Mouse (Mus musculus): Measurements from ENCODE around the gene Prkca. TPM values are rescaled to one million over a fixed set of nuclear protein-coding genes. Genes with fewer than 3 reads are reported as not detected.
A peak's percentile ranks its signal among the peaks of the same experiment; 100 is the strongest.

The Prkca gene
- polyA plus RNA-seq (2016; fragmentation: Nextera tagmentation; extraction: Ambion mirVana): 5.1 and 5.4 TPM in 2 replicates

- peak within 1 kb of the TSS; percentile 78 for H3K9ac ChIP-seq (replicated peaks)
- peak within 1 kb of the TSS; percentile 78 for H3K4me3 ChIP-seq
- H3K27me3 ChIP-seq: peaks cover 26% of the 10 kb centered on the region
- peak within 1 kb of the TSS; percentile 87 for H3K27ac ChIP-seq (replicated peaks)
- ATAC-seq (ENCODE audit: low FRiP score, low read depth): peak; percentile 96
- no peaks in the 10 kb centered on the region for H3K9me3 ChIP-seq
- no peaks in the 10 kb centered on the region for H3K36me3 ChIP-seq
- WGBS: under 1% methylated on average over 63 of the region's 63 CpGs
- peaks cover 18% of the 10 kb centered on the region for H3K4me1 ChIP-seq
- peak within 1 kb of the TSS; percentile 100 for H3K4me2 ChIP-seq (replicated peaks)
These were observed at the start of gene Prkca for GRCm38 (mm10) chr11:108343789-108344462. Prkca (minus strand) TSS chr11:108343928.

GRCm38 (mm10) chr11:108385666-108386024 lies 41.9 kb upstream of the Prkca start:
- Histone ChIP-seq H3K27ac (replicated peaks) (no peak overlapping the region), H3K9me3 (no peaks in the 10 kb centered on the region), H3K36me3 (no peaks in the 10 kb centered on the region), H3K4me2 (replicated peaks) (no peak overlapping the region), H3K4me1 (peaks cover 5% of the 10 kb centered on the region), H3K27me3 (no peaks in the 10 kb centered on the region), H3K9ac (replicated peaks) (no peak overlapping the region), H3K4me3 (no peak overlapping the region)
- no peak for ATAC-seq (ENCODE audit: low FRiP score, low read depth)
- 100% methylated on average over 1 of the region's 1 CpGs for WGBS

GRCm38 (mm10) chr11:108384920-108385665 lies 41.4 kb upstream of the Prkca start:
- Histone ChIP-seq H3K4me3 (no peak overlapping the region), H3K9me3 (no peaks in the 10 kb centered on the region)

GRCm38 (mm10) chr11:108382664-108383063 lies 38.9 kb upstream of the Prkca start:
- Histone ChIP-seq H3K4me2 (replicated peaks) (no peak overlapping the region), H3K9ac (replicated peaks) (no peak overlapping the region), H3K27ac (replicated peaks) (no peak overlapping the region), H3K36me3 (no peaks in the 10 kb centered on the region), H3K4me1 (peaks cover 7% of the 10 kb centered on the region), H3K9me3 (no peaks in the 10 kb centered on the region), H3K27me3 (no peaks in the 10 kb centered on the region), H3K4me3 (no peak overlapping the region)
- ATAC-seq (ENCODE audit: low FRiP score, low read depth): no peak
- 85% methylated on average over 3 of the region's 3 CpGs for WGBS

More at GRCm38 (mm10) chr11:108384920-108385665, 41.4 kb upstream of the Prkca start:
- no peak for ATAC-seq (ENCODE audit: low FRiP score, low read depth)
- Histone ChIP-seq H3K27ac (replicated peaks) (no peak overlapping the region), H3K36me3 (no peaks in the 10 kb centered on the region), H3K4me2 (replicated peaks) (no peak overlapping the region), H3K4me1 (peaks cover 5% of the 10 kb centered on the region), H3K27me3 (no peaks in the 10 kb centered on the region), H3K9ac (replicated peaks) (no peak overlapping the region)
- 60% methylated on average over 4 of the region's 4 CpGs for WGBS

- Histone ChIP-seq H3K27me3 (0 out of 2 replicates have a peak, but pooled peaks cover 5% of the 10 kb centered on the region), H3K4me1 (peaks cover 4% of the 10 kb centered on the region; the same call in 1 of the 2 replicates), H3K9ac (replicated peaks) (no peak overlapping the region), H3K9me3 (no peaks in the 10 kb centered on the region), H3K27ac (replicated peaks) (no peak overlapping the region), H3K4me3 (no peak overlapping the region), H3K4me2 (replicated peaks) (no peak overlapping the region), H3K36me3 (no peaks in the 10 kb centered on the region)
- ATAC-seq (ENCODE audit: low FRiP score, low read depth): no peak
- 88% methylated on average over 4 of the region's 4 CpGs for WGBS
These were observed 34.6 kb upstream of the Prkca start for GRCm38 (mm10) chr11:108378363-108378751.

GRCm38 (mm10) chr11:108377680-108378362 lies 34.1 kb upstream of the Prkca start:
- peaks cover 4% of the 10 kb centered on the region; the same call in 1 of the 2 replicates for H3K4me1 ChIP-seq
- ATAC-seq (ENCODE audit: low FRiP score, low read depth): no peak
- H3K27me3 ChIP-seq: 0 out of 2 replicates have a peak, but pooled peaks cover 5% of the 10 kb centered on the region
- no peaks in the 10 kb centered on the region for H3K36me3 ChIP-seq
- no peak overlapping the region for H3K4me2 ChIP-seq (replicated peaks)
- no peak overlapping the region for H3K4me3 ChIP-seq
- WGBS: 43% methylated on average over 19 of the region's 19 CpGs
- no peak overlapping the region for H3K9ac ChIP-seq (replicated peaks)
- H3K27ac ChIP-seq (replicated peaks): no peak overlapping the region
- H3K9me3 ChIP-seq: no peaks in the 10 kb centered on the region

GRCm38 (mm10) chr11:108376815-108377214 lies 33.1 kb upstream of the Prkca start:
- 89% methylated on average over 7 of the region's 7 CpGs for WGBS
- ATAC-seq (ENCODE audit: low FRiP score, low read depth): no peak
- H3K9me3 ChIP-seq: no peaks in the 10 kb centered on the region

GRCm38 (mm10) chr11:108367046-108367445 lies 23.3 kb upstream of the Prkca start:
- Histone ChIP-seq H3K9ac (replicated peaks) (no peak overlapping the region), H3K4me2 (replicated peaks) (no peak overlapping the region), H3K4me1 (no peaks in the 10 kb centered on the region), H3K9me3 (no peaks in the 10 kb centered on the region), H3K36me3 (no peaks in the 10 kb centered on the region), H3K4me3 (no peak overlapping the region), H3K27me3 (no peaks in the 10 kb centered on the region), H3K27ac (replicated peaks) (no peak overlapping the region)
- ATAC-seq (ENCODE audit: low FRiP score, low read depth): no peak
- 81% methylated on average over 1 of the region's 1 CpGs for WGBS

More at GRCm38 (mm10) chr11:108376815-108377214, 33.1 kb upstream of the Prkca start:
- no peak overlapping the region for H3K4me3 ChIP-seq
- no peaks in the 10 kb centered on the region for H3K36me3 ChIP-seq
- H3K27ac ChIP-seq (replicated peaks): no peak overlapping the region
- H3K9ac ChIP-seq (replicated peaks): no peak overlapping the region
- H3K27me3 ChIP-seq: 0 out of 2 replicates have a peak, but pooled peaks cover 5% of the 10 kb centered on the region
- peaks cover 4% of the 10 kb centered on the region; the same call in 1 of the 2 replicates for H3K4me1 ChIP-seq
- H3K4me2 ChIP-seq (replicated peaks): no peak overlapping the region

- H3K27me3 ChIP-seq: no peaks in the 10 kb centered on the region
- no peaks in the 10 kb centered on the region for H3K9me3 ChIP-seq
- 76% methylated on average over 7 of the region's 7 CpGs for WGBS
- H3K9ac ChIP-seq (replicated peaks): no peak overlapping the region
- H3K4me1 ChIP-seq: no peaks in the 10 kb centered on the region
- H3K27ac ChIP-seq (replicated peaks): no peak overlapping the region
- no peak overlapping the region for H3K4me3 ChIP-seq
- H3K36me3 ChIP-seq: no peaks in the 10 kb centered on the region
- ATAC-seq (ENCODE audit: low FRiP score, low read depth): no peak
- no peak overlapping the region for H3K4me2 ChIP-seq (replicated peaks)
These were observed 21.9 kb upstream of the Prkca start for GRCm38 (mm10) chr11:108365600-108365999.

GRCm38 (mm10) chr11:108364945-108365589 lies 21.3 kb upstream of the Prkca start:
- H3K9ac ChIP-seq (replicated peaks): no peak overlapping the region
- no peak for ATAC-seq (ENCODE audit: low FRiP score, low read depth)
- H3K36me3 ChIP-seq: no peaks in the 10 kb centered on the region

GRCm38 (mm10) chr11:108363991-108364390 lies 20.3 kb upstream of the Prkca start:
- WGBS: 81% methylated on average over 4 of the region's 4 CpGs
- no peak overlapping the region for H3K27ac ChIP-seq (replicated peaks)
- H3K4me1 ChIP-seq: no peaks in the 10 kb centered on the region
- H3K9me3 ChIP-seq: no peaks in the 10 kb centered on the region
- no peaks in the 10 kb centered on the region for H3K36me3 ChIP-seq
- H3K4me2 ChIP-seq (replicated peaks): no peak overlapping the region
- H3K27me3 ChIP-seq: peaks cover under 1% of the 10 kb centered on the region; the same call in 1 of the 2 replicates
- no peak overlapping the region for H3K4me3 ChIP-seq
- H3K9ac ChIP-seq (replicated peaks): no peak overlapping the region
- ATAC-seq (ENCODE audit: low FRiP score, low read depth): no peak

More at GRCm38 (mm10) chr11:108364945-108365589, 21.3 kb upstream of the Prkca start:
- WGBS: 65% methylated on average over 4 of the region's 7 CpGs
- Histone ChIP-seq H3K9me3 (no peaks in the 10 kb centered on the region), H3K27me3 (no peaks in the 10 kb centered on the region), H3K4me2 (replicated peaks) (no peak overlapping the region), H3K4me1 (no peaks in the 10 kb centered on the region), H3K27ac (replicated peaks) (no peak overlapping the region), H3K4me3 (no peak overlapping the region)
